Mouse (Mus musculus) testis, adult 2 months (tissue): ENCODE results near the gene Efna2. TPM values are rescaled to one million over a fixed set of nuclear protein-coding genes. Genes with fewer than 3 reads are reported as not detected.

Source experiments
- H3K27ac ChIP-seq: fragments of 200-500 bp; 2 replicates; pipeline ENCODE4 v1.5.1; 2012; ENCODE audit warnings: low read depth, low read length; ENCODE audit not compliant: control insufficient read depth, insufficient read depth
- H3K27me3 ChIP-seq: fragments of 200-500 bp; 2 replicates; pipeline ENCODE4 v1.6.1; 2012; ENCODE audit warnings: mild to moderate bottlenecking, low read length, moderate library complexity; ENCODE audit not compliant: control insufficient read depth, insufficient read depth
- H3K36me3 ChIP-seq: fragments of 200-500 bp; 2 replicates; pipeline ENCODE4 v1.6.1; 2012; ENCODE audit warnings: mild to moderate bottlenecking, low read length; ENCODE audit not compliant: control insufficient read depth, insufficient read depth
- H3K4me1 ChIP-seq: fragments of 200-500 bp; 2 replicates; pipeline ENCODE4 v1.6.1; 2012; ENCODE audit warnings: low read length; ENCODE audit not compliant: control insufficient read depth, insufficient read depth
- H3K4me3 ChIP-seq: fragments of 200-500 bp; 2 replicates; pipeline ENCODE4 v1.5.1; 2012; ENCODE audit warnings: low read depth, mild to moderate bottlenecking, low read length, moderate library complexity, mixed read lengths; ENCODE audit not compliant: control insufficient read depth
- CTCF ChIP-seq: fragments of 200-500 bp; IDR thresholded peaks from 2 replicates; pipeline ENCODE4 v1.5.1; 2012; ENCODE audit warnings: low read depth, mild to moderate bottlenecking, inconsistent platforms, low read length, moderate library complexity; ENCODE audit not compliant: control insufficient read depth, insufficient read depth, insufficient replicate concordance
- POLR2A ChIP-seq: fragments of 200-500 bp; IDR thresholded peaks from 2 replicates; pipeline ENCODE4 v1.6.1; 2012; ENCODE audit warnings: low read depth, mild to moderate bottlenecking, inconsistent platforms, low read length, moderate library complexity; ENCODE audit not compliant: control insufficient read depth
- polyA plus RNA-seq: library from polyadenylated mRNA; depleted of rRNA; stranded (reverse); fragments of >200 nt; gene quantifications from 2 replicates; pipeline ENCODE4 v1.2.3, GENCODE M21; 2012

The Efna2 gene
- polyA plus RNA-seq, 1 experiment = 1.4 TPM

GRCm38 (mm10) chr10:80167460-80168037 is 11.7 kb upstream of the Efna2 start:
- H3K4me1 ChIP-seq = peaks cover 30% of the 10 kb centered on the region
- peaks cover 4% of the 10 kb centered on the region for H3K36me3 ChIP-seq
- no peaks in the 10 kb centered on the region for H3K27me3 ChIP-seq
- H3K4me3 ChIP-seq = peak overlapping the region; percentile 91
- H3K27ac ChIP-seq = peak overlapping the region; percentile 99
- TF ChIP-seq POLR2A = peak; percentile 100
- TF ChIP-seq CTCF = no peak

- Histone ChIP-seq H3K27me3 (no peaks in the 10 kb centered on the region), H3K27ac (peak overlapping the region; percentile 99), H3K4me1 (peaks cover 32% of the 10 kb centered on the region), H3K4me3 (peak overlapping the region; percentile 91), H3K36me3 (peaks cover 4% of the 10 kb centered on the region)
- TF ChIP-seq POLR2A (no peak; the same call in 1 of the 2 replicates), CTCF (no peak)
Measured at GRCm38 (mm10) chr10:80168038-80168661, 11.1 kb upstream of the Efna2 start.

GRCm38 (mm10) chr10:80169070-80169469 is 10.2 kb upstream of the Efna2 start:
- Histone ChIP-seq H3K36me3 (peaks cover 4% of the 10 kb centered on the region), H3K4me1 (peaks cover 34% of the 10 kb centered on the region), H3K27me3 (no peaks in the 10 kb centered on the region), H3K4me3 (no peak overlapping the region), H3K27ac (no peak overlapping the region)
- TF ChIP-seq CTCF (no peak), POLR2A (no peak)

- TF ChIP-seq CTCF = no peak
- no peak for TF ChIP-seq POLR2A
Measured at GRCm38 (mm10) chr10:80169651-80170050, 9.6 kb upstream of the Efna2 start.

GRCm38 (mm10) chr10:80170052-80170451 is 9.2 kb upstream of the Efna2 start:
- no peak overlapping the region for H3K4me3 ChIP-seq
- TF ChIP-seq CTCF (no peak), POLR2A (no peak)
- peaks cover 29% of the 10 kb centered on the region for H3K4me1 ChIP-seq
- H3K27me3 ChIP-seq = no peaks in the 10 kb centered on the region
- peaks cover 4% of the 10 kb centered on the region for H3K36me3 ChIP-seq
- no peak overlapping the region for H3K27ac ChIP-seq

More at GRCm38 (mm10) chr10:80169651-80170050, 9.6 kb upstream of the Efna2 start:
- Histone ChIP-seq H3K4me3 (no peak overlapping the region), H3K36me3 (peaks cover 4% of the 10 kb centered on the region), H3K4me1 (peaks cover 32% of the 10 kb centered on the region), H3K27ac (no peak overlapping the region), H3K27me3 (no peaks in the 10 kb centered on the region)

GRCm38 (mm10) chr10:80170601-80171021 is 8.7 kb upstream of the Efna2 start:
- H3K27me3 ChIP-seq = no peaks in the 10 kb centered on the region
- H3K27ac ChIP-seq = no peak overlapping the region
- peaks cover 4% of the 10 kb centered on the region for H3K36me3 ChIP-seq
- H3K4me1 ChIP-seq = peaks cover 28% of the 10 kb centered on the region
- TF ChIP-seq CTCF (no peak), POLR2A (no peak; the same call in 1 of the 2 replicates)
- H3K4me3 ChIP-seq = no peak overlapping the region

- TF ChIP-seq CTCF = no peak
- TF ChIP-seq POLR2A = no peak
- Histone ChIP-seq H3K4me3 (no peak overlapping the region; the same call in 1 of the 2 replicates), H3K36me3 (peaks cover 4% of the 10 kb centered on the region), H3K4me1 (peaks cover 25% of the 10 kb centered on the region), H3K27me3 (no peaks in the 10 kb centered on the region), H3K27ac (no peak overlapping the region)
Measured at GRCm38 (mm10) chr10:80171252-80171651, 8.0 kb upstream of the Efna2 start.
